17 mouse cellular contexts compared by ENCODE assay signal in the genomic region with DNA sequence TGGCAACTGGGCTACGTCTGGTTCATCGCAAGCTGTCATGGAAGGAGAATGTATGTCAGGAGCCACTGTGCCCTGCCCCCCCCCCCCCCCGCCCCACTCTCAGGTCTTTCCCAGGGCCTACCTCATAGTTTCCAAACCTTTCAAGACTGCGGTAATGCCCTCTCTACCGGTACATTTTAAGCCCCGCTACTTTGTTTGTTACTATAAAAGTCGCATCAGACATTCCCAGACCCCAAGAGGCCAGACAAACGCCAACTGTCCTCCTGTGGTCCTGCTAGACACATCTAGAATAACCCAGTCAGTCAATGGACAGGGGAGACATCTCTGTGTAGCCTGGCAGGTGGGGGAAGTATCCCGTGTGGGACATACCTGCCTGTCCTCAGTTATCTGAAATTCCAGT. TPM values are rescaled to one million over a fixed set of nuclear protein-coding genes. Genes with fewer than 3 reads are reported as not detected.
DNase-seq lines count a peak whose midpoint lies in the region; ATAC-seq and TF ChIP-seq lines count a peak whose summit lies in the region.
"Had no signal": no experiment of that assay in that cellular context is flagged by ENCODE, and none has a peak within 500 bp of the region (broad histone marks: within the 10 kb centered on the region; RNA-seq: fewer than 3 reads in every experiment).

No protein-coding gene starts in this region.

- no peak for TF ChIP-seq EP300 in heart, postnatal 0 days (IDR thresholded peaks at IDR 0.05; ENCODE audit: low read depth)

- TF ChIP-seq CTCF in gastrocnemius, adult 2 months (IDR thresholded peaks at IDR 0.05): no peak
- TF ChIP-seq CTCF in heart, postnatal 0 days (IDR thresholded peaks at IDR 0.05; ENCODE audit: low read depth): no peak
- TF ChIP-seq CTCF in kidney, postnatal 0 days (IDR thresholded peaks at IDR 0.05; ENCODE audit: low read depth): no peak

- peaks cover 9% of the 10 kb centered on the region; the same call in 1 of the 2 replicates for H3K36me3 ChIP-seq in heart, postnatal 0 days (replicated peaks; ENCODE audit: control insufficient read depth, insufficient read depth, low read length)
- no peaks in the 10 kb centered on the region for H3K36me3 ChIP-seq in kidney, postnatal 0 days (ENCODE audit: insufficient read depth, low read length)
- H3K36me3 ChIP-seq: midbrain, embryonic 15.5 days had no signal

- no peak overlapping the region for H3K9ac ChIP-seq in heart, postnatal 0 days (replicated peaks; ENCODE audit: low read depth, low read length)
- H3K9ac ChIP-seq in kidney, postnatal 0 days (ENCODE audit: low read depth, low read length): no peak overlapping the region
- H3K9ac ChIP-seq: embryonic facial prominence, embryonic 13.5 days; midbrain, embryonic 15.5 days had no signal

- DNase-seq in gastrocnemius, adult 2 months: no peak
- DNase-seq in gastrocnemius, adult 8-10 months (ENCODE audit: low spot score in 2 of 2): no peak
- no peak for DNase-seq in heart, postnatal 0 days (ENCODE audit: low spot score)
- DNase-seq in heart, postnatal 25 days (ENCODE audit: low spot score): no peak
- DNase-seq in kidney, postnatal 0 days (ENCODE audit: low spot score): no peak
- no peak for DNase-seq in kidney, adult 18-20 months
- DNase-seq in induced T-regulatory cell, adult 2 months (ENCODE audit: low read depth): peak; percentile 59
- DNase-seq in testis, postnatal 14 days (ENCODE audit: low spot score): no peak
- DNase-seq: adrenal gland, adult 8-10 months; cerebellum, postnatal 10 days; gastrocnemius, postnatal 25 days; heart, postnatal 14 days had no signal

- no peak overlapping the region for H3K4me3 ChIP-seq in gastrocnemius, adult 2 months
- no peak overlapping the region for H3K4me3 ChIP-seq in heart, postnatal 0 days (ENCODE audit: low read depth, low read length)
- H3K4me3 ChIP-seq in kidney, postnatal 0 days (replicated peaks; ENCODE audit: low read depth, low read length): no peak overlapping the region
- H3K4me3 ChIP-seq: embryonic facial prominence, embryonic 13.5 days; midbrain, embryonic 15.5 days; myocyte had no signal

- WGBS in heart, postnatal 0 days: 55% methylated on average over 9 of the region's 9 CpGs
- WGBS in kidney, postnatal 0 days: 88% methylated on average over 8 of the region's 9 CpGs

- no peaks in the 10 kb centered on the region for H3K27me3 ChIP-seq in heart, postnatal 0 days (ENCODE audit: control insufficient read depth, insufficient read depth, low read length)
- no peaks in the 10 kb centered on the region for H3K27me3 ChIP-seq in kidney, postnatal 0 days (ENCODE audit: insufficient read depth, low read length)
- H3K27me3 ChIP-seq: embryonic facial prominence, embryonic 13.5 days; midbrain, embryonic 15.5 days; Patski had no signal

- H3K4me1 ChIP-seq in heart, postnatal 0 days (ENCODE audit: control insufficient read depth, insufficient read depth): peaks cover 39% of the 10 kb centered on the region
- peaks cover 43% of the 10 kb centered on the region for H3K4me1 ChIP-seq in kidney, postnatal 0 days (replicated peaks; ENCODE audit: insufficient read depth, low read length)
- H3K4me1 ChIP-seq: midbrain, embryonic 15.5 days had no signal

- intact Hi-C loops in gastrocnemius, adult 2 months (cut with DNase I): no loop called here
- intact Hi-C loops in heart, postnatal 25 days (cut with DNase I): no loop called here

- ATAC-seq in heart, postnatal 0 days (ENCODE audit: insufficient read depth, low read depth): no peak
- ATAC-seq in kidney, postnatal 0 days (replicated peaks; ENCODE audit: low FRiP score, low read depth): no peak
- ATAC-seq: forebrain, embryonic 14.5 days; midbrain, embryonic 15.5 days; Patski had no signal

- no peak overlapping the region for H3K4me2 ChIP-seq in heart, postnatal 0 days (ENCODE audit: low read depth, low read length)
- no peak overlapping the region for H3K4me2 ChIP-seq in kidney, postnatal 0 days (ENCODE audit: low read length)
- H3K4me2 ChIP-seq: embryonic facial prominence, embryonic 13.5 days; midbrain, embryonic 15.5 days had no signal

- H3K27ac ChIP-seq in gastrocnemius, adult 2 months: peak overlapping the region; percentile 67
- peak overlapping the region; percentile 19; the same call in 1 of the 2 replicates for H3K27ac ChIP-seq in heart, postnatal 0 days (ENCODE audit: low read depth)
- H3K27ac ChIP-seq in kidney, postnatal 0 days: 0 out of 2 replicates have a peak overlapping the region, but pooled peaks have one; percentile 67
- H3K27ac ChIP-seq: embryonic facial prominence, embryonic 13.5 days; midbrain, embryonic 15.5 days had no signal

- H3K9me3 ChIP-seq in heart, postnatal 0 days (replicated peaks; ENCODE audit: control insufficient read depth, low read length): no peaks in the 10 kb centered on the region
- no peaks in the 10 kb centered on the region for H3K9me3 ChIP-seq in kidney, postnatal 0 days (replicated peaks; ENCODE audit: low read length)
- H3K9me3 ChIP-seq: embryonic facial prominence, embryonic 13.5 days; midbrain, embryonic 15.5 days had no signal

RNA-seq across cellular contexts. Expression of a gene that starts 28.2 kb away (rescaled TPM):
- total RNA-seq in gastrocnemius, adult 2 months (2021): 10 to 100 TPM; 14.7 to 22.7 TPM
- total RNA-seq in gastrocnemius, adult 8-10 months (2022): 10 to 100 TPM; 11.9 to 15.9 (median 13.6) TPM
- 21.7 and 24.9 TPM in 2 replicates for total RNA-seq in heart, postnatal 0 days (2014; rRNA removed; ENCODE audit: low replicate concordance)
- 5.1 and 5.4 TPM in 2 replicates for polyA plus RNA-seq in heart, postnatal 0 days (2015; fragmentation: Nextera tagmentation; extraction: Ambion mirVana)
- 10 to 100 TPM; 56.1 to 63.6 TPM for total RNA-seq in heart, postnatal 25 days (2021)
- polyA plus RNA-seq in kidney, postnatal 0 days (2015; fragmentation: Nextera tagmentation; extraction: Ambion mirVana): 6.8 and 7.1 TPM in 2 replicates
